In genomic region chr13:52981441-52982281, GRCm38 (mm10) we compare ENCODE assay signal across 8 mouse cellular contexts. TPM values are rescaled to one million over a fixed set of nuclear protein-coding genes. Genes with fewer than 3 reads are reported as not detected.
A peak's percentile ranks its signal among the peaks of the same experiment; 100 is the strongest.
DNase-seq lines count a peak whose midpoint lies in the region; ATAC-seq and TF ChIP-seq lines count a peak whose summit lies in the region.

No protein-coding gene starts in this region.

- H3K36me3 ChIP-seq in intestine, embryonic 14.5 days (ENCODE audit: control insufficient read depth, insufficient read depth, low read length): no peaks in the 10 kb centered on the region
- no peaks in the 10 kb centered on the region for H3K36me3 ChIP-seq in limb, embryonic 11.5 days (ENCODE audit: control insufficient read depth, insufficient read depth, low read length)
- no peaks in the 10 kb centered on the region for H3K36me3 ChIP-seq in midbrain, embryonic 11.5 days (ENCODE audit: control insufficient read depth, insufficient read depth, low read length)
- H3K36me3 ChIP-seq in small intestine, adult 2 months (ENCODE audit: control insufficient read depth, insufficient read depth, low read length): no peaks in the 10 kb centered on the region

- H3K4me2 ChIP-seq in intestine, embryonic 14.5 days (ENCODE audit: low read length): peak overlapping the region; percentile 100
- H3K4me2 ChIP-seq in limb, embryonic 11.5 days (ENCODE audit: low read depth, severe bottlenecking): peak overlapping the region; percentile 98
- H3K4me2 ChIP-seq in midbrain, embryonic 11.5 days: peak overlapping the region; percentile 99

- no peak for TF ChIP-seq CTCF in small intestine, adult 2 months (IDR thresholded peaks at IDR 0.05; ENCODE audit: extremely low read depth, insufficient read length, insufficient replicate concordance, low read depth, low read length)

- peak overlapping the region; percentile 90 for H3K4me3 ChIP-seq in intestine, embryonic 14.5 days (ENCODE audit: low read depth, low read length)
- H3K4me3 ChIP-seq in limb, embryonic 11.5 days (ENCODE audit: low read depth, low read length): peak overlapping the region; percentile 75
- peak overlapping the region; percentile 91 for H3K4me3 ChIP-seq in midbrain, embryonic 11.5 days (ENCODE audit: low read depth, low read length)
- peak overlapping the region; percentile 67 for H3K4me3 ChIP-seq in small intestine, adult 2 months (ENCODE audit: low read depth, low read length)

- H3K9ac ChIP-seq in intestine, embryonic 14.5 days (ENCODE audit: low read length): peak overlapping the region; percentile 62
- peak overlapping the region; percentile 56 for H3K9ac ChIP-seq in limb, embryonic 11.5 days (ENCODE audit: low read length)
- H3K9ac ChIP-seq in midbrain, embryonic 11.5 days (ENCODE audit: low read length): peak overlapping the region; percentile 87

- WGBS in intestine, embryonic 14.5 days: under 1% methylated on average over 51 of the region's 51 CpGs
- 2% methylated on average over 51 of the region's 51 CpGs for WGBS in limb, embryonic 11.5 days
- WGBS in midbrain, embryonic 11.5 days: 1% methylated on average over 51 of the region's 51 CpGs
- under 1% methylated on average over 51 of the region's 51 CpGs for WGBS in small intestine, adult 2 months

- H3K27ac ChIP-seq in intestine, embryonic 14.5 days (ENCODE audit: low read depth): peak overlapping the region; percentile 43; the same call in 1 of the 2 replicates
- no peak overlapping the region; the same call in 1 of the 2 replicates for H3K27ac ChIP-seq in limb, embryonic 11.5 days (replicated peaks; ENCODE audit: low read depth, low read length)
- H3K27ac ChIP-seq in midbrain, embryonic 11.5 days (ENCODE audit: low read depth, low read length): no peak overlapping the region
- peak overlapping the region; percentile 68 for H3K27ac ChIP-seq in small intestine, adult 2 months (ENCODE audit: insufficient read depth, low read depth, low read length)

- 0 out of 2 replicates have a peak, but pooled peaks cover 5% of the 10 kb centered on the region for H3K27me3 ChIP-seq in intestine, embryonic 14.5 days (replicated peaks; ENCODE audit: control insufficient read depth, insufficient read depth, low read length)
- peaks cover 2% of the 10 kb centered on the region; the same call in 1 of the 2 replicates for H3K27me3 ChIP-seq in limb, embryonic 11.5 days (ENCODE audit: control insufficient read depth, insufficient read depth, low read length)
- peaks cover 17% of the 10 kb centered on the region for H3K27me3 ChIP-seq in midbrain, embryonic 11.5 days (ENCODE audit: control insufficient read depth, insufficient read depth, low read length)
- H3K27me3 ChIP-seq in small intestine, adult 2 months (ENCODE audit: control insufficient read depth, insufficient read depth, low read length): no peaks in the 10 kb centered on the region

- peak; percentile 95 for DNase-seq in heart, adult 11 months
- no peak for DNase-seq in heart, postnatal 25 days (ENCODE audit: low spot score)
- peak; percentile 68 for DNase-seq in cerebellum, postnatal 14 days
- DNase-seq in gastrocnemius, adult 8-10 months (ENCODE audit: low spot score in 2 of 2): peak; percentile 52 to 70
- DNase-seq in intestine, embryonic 14.5 days (ENCODE audit: low spot score): peak; percentile 85
- peak; percentile 71 for DNase-seq in limb, embryonic 11.5 days (ENCODE audit: low spot score)
- peak; percentile 97 for DNase-seq in midbrain, embryonic 11.5 days (ENCODE audit: low spot score, missing footprints)

- 0 out of 2 replicates have a peak, but pooled peaks have one; percentile 1 for ATAC-seq in intestine, embryonic 14.5 days (replicated peaks; ENCODE audit: low FRiP score, low TSS enrichment, low read depth)
- ATAC-seq in limb, embryonic 11.5 days (ENCODE audit: insufficient number of reproducible peaks, low FRiP score, low TSS enrichment, low read depth): peak; percentile 11; the same call in 1 of the 2 replicates
- ATAC-seq in midbrain, embryonic 11.5 days (ENCODE audit: low FRiP score): peak; percentile 34

- H3K9me3 ChIP-seq in intestine, embryonic 14.5 days (ENCODE audit: control insufficient read depth, low read length): no peaks in the 10 kb centered on the region
- H3K9me3 ChIP-seq in limb, embryonic 11.5 days (ENCODE audit: control insufficient read depth, low read length): no peaks in the 10 kb centered on the region
- no peaks in the 10 kb centered on the region for H3K9me3 ChIP-seq in midbrain, embryonic 11.5 days (ENCODE audit: control insufficient read depth, low read length)

- no peak for TF ChIP-seq POLR2A in small intestine, adult 2 months (IDR thresholded peaks at IDR 0.05; ENCODE audit: low read depth, low read length)

- intact Hi-C loops in heart, postnatal 25 days (cut with DNase I): loop anchor here (2.0 to 5.0 kb wide), 3 partner anchors 53 to 323 kb away; partner anchors contain the start of gene Auh

- H3K4me1 ChIP-seq in intestine, embryonic 14.5 days (replicated peaks; ENCODE audit: control insufficient read depth, insufficient read depth, low read length): peaks cover 11% of the 10 kb centered on the region
- H3K4me1 ChIP-seq in limb, embryonic 11.5 days (ENCODE audit: control insufficient read depth, insufficient read depth, low read length): peaks cover 22% of the 10 kb centered on the region
- peaks cover 18% of the 10 kb centered on the region for H3K4me1 ChIP-seq in midbrain, embryonic 11.5 days (ENCODE audit: control insufficient read depth, insufficient read depth, low read length)
- peaks cover 11% of the 10 kb centered on the region for H3K4me1 ChIP-seq in small intestine, adult 2 months (ENCODE audit: control insufficient read depth, insufficient read depth, insufficient read length, low read length)

RNA-seq across cellular contexts. Expression of gene Nfil3, which starts 0.8 kb away (rescaled TPM):
- 10 to 100 TPM; 13.3 to 36.5 TPM for total RNA-seq in heart, postnatal 25 days (2021)
- 10 to 100 TPM; 17.6 to 60.4 (median 29.4) TPM for total RNA-seq in gastrocnemius, adult 8-10 months (2022)
- 28.5 and 30.1 TPM in 2 replicates for polyA plus RNA-seq in intestine, embryonic 14.5 days (2014; fragmentation: Nextera tagmentation; extraction: Ambion mirVana)
- 29.4 and 31.3 TPM in 2 replicates for polyA plus RNA-seq in limb, embryonic 11.5 days (2014; fragmentation: Nextera tagmentation; extraction: Ambion mirVana)
- 18.3 and 19.3 TPM in 2 replicates for polyA plus RNA-seq in midbrain, embryonic 11.5 days (2014; fragmentation: Nextera tagmentation; extraction: Ambion mirVana)
- 3.8 and 9.2 TPM in 2 replicates for polyA plus RNA-seq in small intestine, adult 2 months (2012; rRNA removed)

RNA-seq across cellular contexts. Expression of gene Auh, which starts 52.2 kb away (rescaled TPM):
- total RNA-seq in heart, postnatal 25 days (2021): 100 to 1,000 TPM; 114 to 131 TPM
- 10 to 100 TPM; 75.2 to 88.9 (median 78.6) TPM for total RNA-seq in gastrocnemius, adult 8-10 months (2022)
- 36.1 and 38.6 TPM in 2 replicates for polyA plus RNA-seq in intestine, embryonic 14.5 days (2014; fragmentation: Nextera tagmentation; extraction: Ambion mirVana)
- polyA plus RNA-seq in limb, embryonic 11.5 days (2014; fragmentation: Nextera tagmentation; extraction: Ambion mirVana): 33.6 and 36.4 TPM in 2 replicates
- 38.7 and 39.6 TPM in 2 replicates for polyA plus RNA-seq in midbrain, embryonic 11.5 days (2014; fragmentation: Nextera tagmentation; extraction: Ambion mirVana)
- 5.9 and 14.9 TPM in 2 replicates for polyA plus RNA-seq in small intestine, adult 2 months (2012; rRNA removed)

Comparison
In these comparisons a context has a peak if more than half of its experiments do, and no peak if none do; other contexts are left out.
1. H3K27ac ChIP-seq: peak in intestine, embryonic 14.5 days (single experiment) and small intestine, adult 2 months (single experiment); none in limb, embryonic 11.5 days (single experiment) and midbrain, embryonic 11.5 days (single experiment).
2. Peak in every context shown above with its lines, with median percentiles within 50 percentile points of each other: ATAC-seq, H3K4me2 ChIP-seq, H3K4me3 ChIP-seq and H3K9ac ChIP-seq.